ENCODE assay signal across 8 mouse cellular contexts in the genomic region with DNA sequence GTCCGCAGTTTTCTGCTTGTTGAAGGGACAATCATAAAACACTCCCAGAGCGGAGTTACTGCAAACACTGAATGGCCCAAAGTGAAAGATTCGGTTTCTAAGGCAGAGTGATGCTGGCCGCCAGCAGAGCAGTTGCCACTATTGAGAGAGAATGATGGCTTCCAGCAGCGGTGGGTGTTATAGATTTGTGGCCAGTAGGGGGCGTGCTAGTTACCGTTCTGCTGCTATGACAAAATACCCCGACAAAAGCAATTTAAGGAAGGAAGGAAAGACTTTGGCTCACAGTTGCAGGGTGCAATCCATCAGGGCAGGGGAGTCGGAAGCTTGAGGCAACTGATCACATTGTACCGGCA.
A peak's percentile ranks its signal among the peaks of the same experiment; 100 is the strongest.
DNase-seq lines count a peak whose midpoint lies in the region; ATAC-seq lines count a peak whose summit lies in the region.

No protein-coding gene starts in this region.

- peaks cover 13% of the 10 kb centered on the region for H3K4me1 ChIP-seq in forebrain, embryonic 16.5 days (replicated peaks; ENCODE audit: control insufficient read depth, insufficient read depth, low read length)
- H3K4me1 ChIP-seq in kidney, embryonic 15.5 days = peaks cover 17% of the 10 kb centered on the region
- peaks cover 7% of the 10 kb centered on the region for H3K4me1 ChIP-seq in lung, embryonic 16.5 days (replicated peaks; ENCODE audit: control insufficient read depth, insufficient read depth, low read length)

- peak; percentile 11 to 42 for DNase-seq in left cerebral cortex, postnatal 10 days (ENCODE audit: extremely low spot score in 1 of 2, low spot score in 2 of 2)
- no peak for DNase-seq in left cerebral cortex, adult 11 months (ENCODE audit: low spot score)
- DNase-seq in adrenal gland, postnatal 36 days = peak; percentile 20 to 23
- peak; percentile 19 for DNase-seq in spleen, adult 12 weeks (ENCODE audit: low spot score)
- DNase-seq in ovary, postnatal 14 days (ENCODE audit: low spot score) = no peak

- no peak overlapping the region for H3K27ac ChIP-seq in forebrain, embryonic 16.5 days (ENCODE audit: low read length)
- H3K27ac ChIP-seq in kidney, embryonic 15.5 days = peak overlapping the region; percentile 83
- peak overlapping the region; percentile 90 for H3K27ac ChIP-seq in lung, embryonic 16.5 days (ENCODE audit: low read length)

- H3K4me3 ChIP-seq in forebrain, embryonic 16.5 days (replicated peaks; ENCODE audit: low read length) = no peak overlapping the region
- H3K4me3 ChIP-seq in kidney, embryonic 15.5 days (replicated peaks) = no peak overlapping the region
- H3K4me3 ChIP-seq in lung, embryonic 16.5 days (ENCODE audit: low read length) = peak overlapping the region; percentile 25

- ATAC-seq in forebrain, embryonic 16.5 days = no peak
- ATAC-seq in kidney, embryonic 15.5 days (replicated peaks; ENCODE audit: low FRiP score) = no peak
- ATAC-seq in lung, embryonic 16.5 days (ENCODE audit: low read depth) = peak; percentile 16; the same call in 1 of the 2 replicates

- H3K4me2 ChIP-seq in forebrain, embryonic 16.5 days (ENCODE audit: low read length) = peak overlapping the region; percentile 62
- peak overlapping the region; percentile 59 for H3K4me2 ChIP-seq in kidney, embryonic 15.5 days
- H3K4me2 ChIP-seq in lung, embryonic 16.5 days (ENCODE audit: low read depth, low read length) = peak overlapping the region; percentile 56

- intact Hi-C loops in left cerebral cortex, postnatal 10 days (cut with DNase I) = loop anchor here (5.0 kb wide), 1 partner anchor 114 kb away; a partner anchor contains a TSS

- no peak overlapping the region; the same call in 1 of the 2 replicates for H3K9ac ChIP-seq in forebrain, embryonic 16.5 days (replicated peaks; ENCODE audit: low read depth, low read length)
- no peak overlapping the region for H3K9ac ChIP-seq in kidney, embryonic 15.5 days
- H3K9ac ChIP-seq in lung, embryonic 16.5 days (ENCODE audit: low read length) = no peak overlapping the region

- H3K27me3 ChIP-seq in forebrain, embryonic 16.5 days (replicated peaks; ENCODE audit: control insufficient read depth, insufficient read depth, low read length) = no peaks in the 10 kb centered on the region
- H3K27me3 ChIP-seq in kidney, embryonic 15.5 days = no peaks in the 10 kb centered on the region
- H3K27me3 ChIP-seq in lung, embryonic 16.5 days (ENCODE audit: control insufficient read depth, insufficient read depth, low read depth, low read length) = no peaks in the 10 kb centered on the region

- no peaks in the 10 kb centered on the region for H3K9me3 ChIP-seq in forebrain, embryonic 16.5 days (ENCODE audit: control insufficient read depth, low read length)
- H3K9me3 ChIP-seq in kidney, embryonic 15.5 days (replicated peaks) = no peaks in the 10 kb centered on the region
- H3K9me3 ChIP-seq in lung, embryonic 16.5 days (ENCODE audit: control insufficient read depth, low read length) = peaks cover 4% of the 10 kb centered on the region; the same call in 1 of the 2 replicates

- 41% methylated on average over 10 of the region's 10 CpGs for WGBS in forebrain, embryonic 16.5 days
- WGBS in kidney, embryonic 15.5 days = 39% methylated on average over 10 of the region's 10 CpGs
- WGBS in lung, embryonic 16.5 days = 28% methylated on average over 10 of the region's 10 CpGs

- no peaks in the 10 kb centered on the region for H3K36me3 ChIP-seq in forebrain, embryonic 16.5 days (ENCODE audit: control insufficient read depth, insufficient read depth)
- H3K36me3 ChIP-seq in kidney, embryonic 15.5 days = no peaks in the 10 kb centered on the region
- no peaks in the 10 kb centered on the region for H3K36me3 ChIP-seq in lung, embryonic 16.5 days (ENCODE audit: control insufficient read depth, insufficient read depth, low read length)

Comparison
In these comparisons a context has a peak if more than half of its experiments do, and no peak if none do; other contexts are left out.
1. DNase-seq: peak in left cerebral cortex, postnatal 10 days (2 of 2), adrenal gland, postnatal 36 days (2 of 2) and spleen, adult 12 weeks (single experiment); none in left cerebral cortex, adult 11 months (single experiment) and ovary, postnatal 14 days (single experiment).
2. Peak in every context shown above with its lines, with median percentiles within 50 percentile points of each other: H3K4me2 ChIP-seq.